Mouse (Mus musculus) forebrain, embryonic 11.5 days (tissue): ENCODE results near the gene Syt10. TPM values are rescaled to one million over a fixed set of nuclear protein-coding genes. Genes with fewer than 3 reads are reported as not detected.
"Not testable (repeated sequence)": the region's sequence is repeated elsewhere in the genome, so short reads cannot be mapped to it uniquely, and the experiment has no call there.

ENCODE experiments used
- ATAC-seq: fragments of 200-750 bp; cut with Nextera tagmentation; replicated peaks from 2 replicates; pipeline ENCODE4 v1.8.0; 2017; ENCODE audit warnings: moderate TSS enrichment; ENCODE audit not compliant: low FRiP score
- DNase-seq: peaks from one replicate; pipeline ENCODE4 v3.0.0-alpha.2; 2017; ENCODE audit warnings: low spot score
- H3K27ac ChIP-seq: fragments of 300-500 bp; sonication (generic); 2 replicates; pipeline ENCODE4 v1.5.1; 2014; ENCODE audit warnings: low read depth, low read length
- H3K27me3 ChIP-seq: fragments of 300-500 bp; sonication (generic); 2 replicates; pipeline ENCODE4 v1.6.1; 2014; ENCODE audit warnings: mild to moderate bottlenecking, low read length, mixed read lengths; ENCODE audit not compliant: control insufficient read depth, insufficient read depth
- H3K36me3 ChIP-seq: fragments of 300-500 bp; sonication (generic); 2 replicates; pipeline ENCODE4 v1.6.1; 2014; ENCODE audit warnings: mild to moderate bottlenecking, low read length, moderate library complexity, mixed read lengths; ENCODE audit not compliant: control insufficient read depth, insufficient read depth
- H3K4me1 ChIP-seq: fragments of 300-500 bp; sonication (generic); replicated peaks from 2 replicates; pipeline ENCODE4 v1.6.1; 2014; ENCODE audit warnings: low read length, mixed read lengths; ENCODE audit not compliant: control insufficient read depth, insufficient read depth
- H3K4me2 ChIP-seq: fragments of 300-500 bp; sonication (generic); 2 replicates; pipeline ENCODE4 v1.6.1; 2014; ENCODE audit warnings: low read depth, mild to moderate bottlenecking, low read length, moderate library complexity, mixed read lengths; ENCODE audit not compliant: severe bottlenecking
- H3K4me3 ChIP-seq: fragments of 300-500 bp; sonication (generic); 2 replicates; pipeline ENCODE4 v1.5.1; 2014; ENCODE audit warnings: low read depth, low read length
- H3K9ac ChIP-seq: fragments of 300-500 bp; sonication (generic); 2 replicates; pipeline ENCODE4 v1.6.1; 2014; ENCODE audit warnings: low read length
- H3K9me3 ChIP-seq: fragments of 300-500 bp; sonication (generic); 2 replicates; pipeline ENCODE4 v1.6.1; 2016; ENCODE audit warnings: low read length, mixed read lengths; ENCODE audit not compliant: control insufficient read depth
- WGBS: fragments of 180-500 bp; shearing (Covaris S2); extraction: QIAGEN DNeasy Blood & Tissue Kit; methylation state at CpG from one replicate; pipeline ENCODE4 v1.1.7; 2014; 5-methylcytosine and 5-hydroxymethylcytosine counted together
- polyA plus RNA-seq: library from polyadenylated mRNA; unstranded; fragments of >200 nt; fragmentation: Nextera tagmentation; extraction: Ambion mirVana; gene quantifications from 2 replicates; pipeline ENCODE4 v1.2.1, GENCODE M21; 2014

The Syt10 gene
- polyA plus RNA-seq, result 0.15 TPM in 1 of 2 replicates, not detected in the other

DNA sequence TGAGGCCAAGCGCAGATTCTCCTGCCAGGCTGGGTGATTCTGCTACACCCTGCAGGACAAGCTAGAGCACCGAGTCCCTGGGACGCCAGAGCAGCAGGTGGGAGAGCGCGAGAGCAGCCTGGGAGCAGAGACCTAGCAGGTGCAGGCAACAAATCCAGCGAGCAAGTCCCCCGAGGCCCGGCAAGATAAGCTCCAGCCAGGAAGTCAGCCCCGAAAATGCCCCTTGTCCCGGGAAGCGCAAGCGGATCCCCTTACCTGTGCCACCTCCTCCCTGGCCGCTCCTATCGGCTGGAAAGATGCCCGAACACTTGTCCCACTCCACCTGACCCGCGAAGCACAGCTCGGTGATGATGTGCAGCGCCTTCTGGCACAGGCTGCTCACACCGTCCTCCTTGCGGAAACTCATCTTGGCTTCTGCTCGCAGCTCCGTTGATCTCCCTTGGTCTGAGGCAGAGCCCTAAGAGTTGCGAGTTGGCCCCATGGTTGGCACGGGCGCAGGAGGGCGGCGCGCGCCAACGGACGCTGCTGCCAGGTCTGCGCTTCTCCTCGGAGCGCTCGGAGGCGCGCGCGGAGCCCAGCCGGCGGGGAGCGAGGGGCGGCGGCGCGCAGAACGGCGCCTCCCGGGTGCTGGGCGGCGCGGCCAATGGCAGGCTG, at the start of gene Syt10:
TSS of gene Syt10 (minus strand) at position 497 of the 654 bp plus-strand sequence.
- ATAC-seq, result peak; percentile 90
- Histone ChIP-seq H3K4me1 (0 out of 2 replicates have a peak, but pooled peaks cover 2% of the 10 kb centered on the region), H3K9me3 (no peaks in the 10 kb centered on the region), H3K9ac (peak within 1 kb of the TSS; percentile 45), H3K27me3 (peaks cover 19% of the 10 kb centered on the region), H3K27ac (no peak within 1 kb of the TSS), H3K4me2 (peak within 1 kb of the TSS; percentile 97), H3K36me3 (no peaks in the 10 kb centered on the region), H3K4me3 (peak within 1 kb of the TSS; percentile 51)
- under 1% methylated on average over 52 of the region's 53 CpGs for WGBS
- peak; percentile 67 for DNase-seq

DNA sequence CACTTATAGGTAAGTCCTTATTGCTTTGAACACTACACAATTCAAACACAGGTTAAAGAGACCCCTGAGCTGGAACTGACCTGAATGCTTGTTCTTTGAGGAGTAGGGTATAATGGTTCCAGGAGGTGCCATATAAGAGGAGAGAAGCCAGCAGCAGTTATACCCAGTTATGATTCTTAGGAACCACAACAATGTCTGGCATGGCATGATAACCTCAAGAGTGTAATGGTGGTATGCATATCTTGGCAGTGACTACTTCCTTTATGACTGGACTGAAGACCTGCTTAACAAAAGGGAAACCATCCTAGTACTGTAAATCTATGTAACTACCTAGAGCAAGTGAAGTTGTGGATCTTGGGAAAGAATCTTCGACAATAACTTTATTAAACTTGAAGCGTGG, 42.1 kb upstream of the Syt10 start:
- no peaks in the 10 kb centered on the region for H3K9me3 ChIP-seq
- no peak overlapping the region for H3K4me3 ChIP-seq
- WGBS, result 90% methylated on average over 2 of the region's 2 CpGs
- no peaks in the 10 kb centered on the region for H3K36me3 ChIP-seq
- ATAC-seq (no peak), DNase-seq (no peak)
- H3K4me2 ChIP-seq, result no peak overlapping the region
- H3K9ac ChIP-seq, result no peak overlapping the region
- no peaks in the 10 kb centered on the region for H3K27me3 ChIP-seq
- no peak overlapping the region for H3K27ac ChIP-seq
- H3K4me1 ChIP-seq, result no peaks in the 10 kb centered on the region

- no peaks in the 10 kb centered on the region for H3K36me3 ChIP-seq
- no peak overlapping the region for H3K4me3 ChIP-seq
- no peaks in the 10 kb centered on the region for H3K9me3 ChIP-seq
- DNase-seq, result no peak
- no peaks in the 10 kb centered on the region for H3K27me3 ChIP-seq
- H3K27ac ChIP-seq, result no peak overlapping the region
- 85% methylated on average over 2 of the region's 2 CpGs for WGBS
- no peak overlapping the region for H3K9ac ChIP-seq
- no peaks in the 10 kb centered on the region for H3K4me1 ChIP-seq
- no peak for ATAC-seq
- H3K4me2 ChIP-seq, result no peak overlapping the region
Measured at GRCm38 (mm10) chr15:89878981-89879380, 37.3 kb upstream of the Syt10 start.

GRCm38 (mm10) chr15:89816098-89816497, 25.6 kb downstream of the Syt10 start:
- no peaks in the 10 kb centered on the region for H3K4me1 ChIP-seq
- no peaks in the 10 kb centered on the region for H3K27me3 ChIP-seq
- WGBS, result 13% methylated on average over 10 of the region's 10 CpGs
- H3K9me3 ChIP-seq, result no peaks in the 10 kb centered on the region
- peak; percentile 95 for ATAC-seq
- no peaks in the 10 kb centered on the region for H3K36me3 ChIP-seq
- no peak overlapping the region for H3K4me3 ChIP-seq
- H3K4me2 ChIP-seq, result no peak overlapping the region
- peak; percentile 51 for DNase-seq
- no peak overlapping the region for H3K27ac ChIP-seq
- H3K9ac ChIP-seq, result no peak overlapping the region

DNA sequence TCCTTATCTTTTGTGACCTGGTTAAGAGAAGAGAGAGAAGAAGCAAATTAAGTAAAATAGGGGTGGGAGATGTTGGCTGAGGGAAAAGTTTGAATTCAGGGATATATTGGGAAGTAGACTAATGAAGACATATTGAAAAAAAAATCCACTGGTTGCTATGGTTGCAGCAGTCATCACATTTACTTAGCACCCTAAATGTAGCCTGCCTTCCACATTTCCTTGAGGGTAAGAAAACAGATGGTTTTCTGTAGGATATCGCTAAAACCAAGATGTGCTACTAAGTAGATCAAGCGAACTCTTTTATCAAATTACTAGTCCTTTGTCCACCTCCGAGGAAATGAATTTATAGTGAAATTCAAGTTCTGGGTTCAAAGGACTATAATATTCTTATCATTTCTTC, 37.2 kb downstream of the Syt10 start:
- H3K27me3 ChIP-seq, result no peaks in the 10 kb centered on the region
- no peak for ATAC-seq
- no peak for DNase-seq
- no peaks in the 10 kb centered on the region for H3K9me3 ChIP-seq
- H3K27ac ChIP-seq, result no peak overlapping the region
- H3K4me2 ChIP-seq, result no peak overlapping the region
- no peak overlapping the region for H3K4me3 ChIP-seq
- H3K36me3 ChIP-seq, result no peaks in the 10 kb centered on the region
- no peak overlapping the region for H3K9ac ChIP-seq
- no peaks in the 10 kb centered on the region for H3K4me1 ChIP-seq
- 92% methylated on average over 3 of the region's 3 CpGs for WGBS

- ATAC-seq (no peak), DNase-seq (no peak)
- Histone ChIP-seq H3K4me1 (no peaks in the 10 kb centered on the region), H3K36me3 (no peaks in the 10 kb centered on the region), H3K9ac (no peak overlapping the region), H3K4me3 (no peak overlapping the region), H3K27ac (no peak overlapping the region), H3K27me3 (no peaks in the 10 kb centered on the region), H3K4me2 (no peak overlapping the region), H3K9me3 (no peaks in the 10 kb centered on the region)
- WGBS, result 83% methylated on average over 9 of the region's 9 CpGs
Measured at GRCm38 (mm10) chr15:89779928-89780327, 61.7 kb downstream of the Syt10 start.

DNA sequence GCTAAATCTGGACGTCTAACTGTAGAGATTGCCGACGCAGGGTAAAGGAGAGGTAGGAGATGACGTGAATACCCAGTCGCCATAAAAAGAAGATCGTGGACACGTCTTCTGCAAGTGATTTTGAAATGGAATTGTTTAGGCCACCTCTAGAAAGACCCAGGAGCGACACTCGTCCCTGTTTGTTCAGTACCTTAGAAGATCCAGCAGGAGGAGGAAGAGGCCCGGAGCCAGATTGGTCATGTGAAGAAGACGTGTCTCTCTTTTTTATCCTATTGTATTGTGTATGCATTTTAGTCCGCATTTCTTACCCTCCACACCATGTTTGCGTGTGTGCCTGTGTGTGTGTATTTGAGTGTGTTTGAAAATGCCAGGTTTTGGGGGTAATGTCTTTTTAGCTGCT, 75.6 kb downstream of the Syt10 start:
- not testable (repeated sequence) for ATAC-seq, H3K36me3 ChIP-seq

GRCm38 (mm10) chr15:89733611-89734010, 108.0 kb downstream of the Syt10 start:
- Histone ChIP-seq H3K9ac (no peak overlapping the region), H3K27me3 (no peaks in the 10 kb centered on the region), H3K9me3 (no peaks in the 10 kb centered on the region), H3K4me1 (no peaks in the 10 kb centered on the region), H3K27ac (no peak overlapping the region), H3K4me2 (no peak overlapping the region), H3K36me3 (no peaks in the 10 kb centered on the region), H3K4me3 (no peak overlapping the region)
- ATAC-seq (no peak), DNase-seq (no peak)
- 82% methylated on average over 3 of the region's 3 CpGs for WGBS

More for the DNA sequence above, 75.6 kb downstream of the Syt10 start:
- not testable (repeated sequence) for H3K27ac ChIP-seq, DNase-seq, H3K4me1 ChIP-seq, H3K27me3 ChIP-seq, H3K4me3 ChIP-seq, H3K4me2 ChIP-seq, H3K9me3 ChIP-seq, H3K9ac ChIP-seq
- WGBS, result 79% methylated on average over 10 of the region's 13 CpGs
